Mouse (Mus musculus): Measurements from ENCODE around the gene Atp6v0a4. TPM values are rescaled to one million over a fixed set of nuclear protein-coding genes. Genes with fewer than 3 reads are reported as not detected.

Gene Atp6v0a4
- polyA plus RNA-seq, 1 experiment = 0.48 TPM

DNA sequence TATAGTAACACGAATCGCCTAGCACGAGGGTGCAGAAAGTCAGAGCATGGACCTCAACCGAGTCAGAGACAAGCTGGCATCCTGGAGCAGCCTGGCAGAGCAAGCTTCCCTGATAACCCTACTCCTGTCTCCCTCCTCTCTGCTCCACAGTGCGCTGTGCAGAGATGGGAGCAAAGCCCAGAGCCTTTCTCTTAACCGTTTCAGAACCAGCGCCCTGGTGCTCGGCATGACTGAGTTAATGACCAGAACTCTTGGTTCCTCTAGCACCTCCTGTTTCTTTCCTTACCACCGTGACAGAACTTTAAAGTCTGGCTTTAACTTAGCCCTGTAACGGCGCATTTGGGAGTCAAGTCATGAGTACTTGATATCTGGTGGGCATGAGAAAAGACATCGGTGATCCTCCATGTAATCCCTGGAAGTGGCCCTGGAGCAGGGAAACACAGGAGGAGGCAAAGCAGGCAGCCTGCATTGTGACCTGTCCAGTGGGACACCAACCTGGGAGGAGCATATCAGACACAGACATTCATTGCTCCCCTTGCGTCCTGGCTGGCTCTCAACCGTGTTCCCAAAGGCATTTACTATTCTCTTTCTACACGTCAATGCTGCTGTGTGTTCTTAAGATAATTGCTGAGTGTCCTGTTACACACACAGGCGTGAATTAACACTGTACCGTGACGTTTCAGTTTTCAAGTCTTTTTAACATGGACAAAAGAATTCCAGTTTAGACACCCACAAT lies 747 bp downstream of the Atp6v0a4 start:
- no peak for DNase-seq (ENCODE audit: low read depth)
- no peak for TF ChIP-seq POLR2A (IDR thresholded peaks at IDR 0.05; ENCODE audit: borderline replicate concordance, extremely low read depth, insufficient read depth, insufficient read length, poor library complexity, severe bottlenecking)
- TF ChIP-seq CTCF (IDR thresholded peaks at IDR 0.05; ENCODE audit: borderline replicate concordance, extremely low read depth, insufficient read depth, insufficient read length) = no peak

GRCm38 (mm10) chr6:38122791-38123190 lies 1.6 kb downstream of the Atp6v0a4 start:
- DNase-seq (ENCODE audit: low read depth) = no peak
- TF ChIP-seq CTCF (IDR thresholded peaks at IDR 0.05; ENCODE audit: borderline replicate concordance, extremely low read depth, insufficient read depth, insufficient read length) (no peak), POLR2A (IDR thresholded peaks at IDR 0.05; ENCODE audit: borderline replicate concordance, extremely low read depth, insufficient read depth, insufficient read length, poor library complexity, severe bottlenecking) (no peak)

DNA sequence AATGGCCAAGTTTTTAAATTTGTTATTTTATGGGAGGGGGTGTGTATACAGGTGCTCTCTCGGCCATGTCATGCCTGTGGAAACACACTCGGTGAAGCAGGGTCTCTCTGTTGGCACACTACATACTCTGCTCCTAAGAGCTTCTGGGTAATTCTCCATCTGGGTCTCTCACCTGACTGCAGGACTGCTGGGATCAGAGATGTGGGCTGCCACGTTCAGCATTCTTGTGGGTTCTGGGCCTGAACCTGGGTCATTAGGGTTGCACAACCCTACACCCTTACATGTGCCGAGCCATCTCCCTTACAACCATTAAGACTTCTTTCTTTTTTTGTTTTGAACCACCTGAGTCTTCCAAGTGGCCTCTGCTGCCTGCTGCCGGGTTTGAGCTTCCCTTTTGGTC lies 2.5 kb downstream of the Atp6v0a4 start:
- TF ChIP-seq CTCF (IDR thresholded peaks at IDR 0.05; ENCODE audit: borderline replicate concordance, extremely low read depth, insufficient read depth, insufficient read length) (no peak), POLR2A (IDR thresholded peaks at IDR 0.05; ENCODE audit: borderline replicate concordance, extremely low read depth, insufficient read depth, insufficient read length, poor library complexity, severe bottlenecking) (no peak)
- DNase-seq (ENCODE audit: low read depth) = no peak

- DNase-seq (ENCODE audit: low read depth) = no peak
- no peak for TF ChIP-seq CTCF (IDR thresholded peaks at IDR 0.05; ENCODE audit: borderline replicate concordance, extremely low read depth, insufficient read depth, insufficient read length)
- TF ChIP-seq POLR2A (IDR thresholded peaks at IDR 0.05; ENCODE audit: borderline replicate concordance, extremely low read depth, insufficient read depth, insufficient read length, poor library complexity, severe bottlenecking) = no peak
Measured at GRCm38 (mm10) chr6:38120681-38121371, 3.6 kb downstream of the Atp6v0a4 start.

DNA sequence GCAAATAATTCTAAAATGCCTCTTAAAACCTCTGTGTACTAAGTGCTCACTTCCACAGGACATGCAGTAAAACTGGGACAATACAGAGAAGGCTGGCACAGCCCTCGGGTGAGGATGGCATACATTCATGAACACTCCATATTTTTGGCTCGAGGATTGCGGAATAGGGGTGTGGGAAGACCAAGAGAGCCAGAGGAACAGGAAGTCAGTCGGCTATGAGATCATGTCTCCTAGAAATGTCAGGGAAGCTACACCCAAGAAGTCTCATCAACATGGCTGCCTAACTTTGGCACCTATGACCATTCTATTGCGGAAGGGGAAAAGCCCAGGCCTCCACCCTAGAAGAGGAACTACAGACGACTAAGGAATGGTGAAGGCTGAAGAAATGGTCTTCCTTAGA lies 6.0 kb downstream of the Atp6v0a4 start:
- TF ChIP-seq POLR2A (IDR thresholded peaks at IDR 0.05; ENCODE audit: borderline replicate concordance, extremely low read depth, insufficient read depth, insufficient read length, poor library complexity, severe bottlenecking) (no peak), CTCF (IDR thresholded peaks at IDR 0.05; ENCODE audit: borderline replicate concordance, extremely low read depth, insufficient read depth, insufficient read length) (no peak)
- DNase-seq (ENCODE audit: low read depth) = no peak

DNA sequence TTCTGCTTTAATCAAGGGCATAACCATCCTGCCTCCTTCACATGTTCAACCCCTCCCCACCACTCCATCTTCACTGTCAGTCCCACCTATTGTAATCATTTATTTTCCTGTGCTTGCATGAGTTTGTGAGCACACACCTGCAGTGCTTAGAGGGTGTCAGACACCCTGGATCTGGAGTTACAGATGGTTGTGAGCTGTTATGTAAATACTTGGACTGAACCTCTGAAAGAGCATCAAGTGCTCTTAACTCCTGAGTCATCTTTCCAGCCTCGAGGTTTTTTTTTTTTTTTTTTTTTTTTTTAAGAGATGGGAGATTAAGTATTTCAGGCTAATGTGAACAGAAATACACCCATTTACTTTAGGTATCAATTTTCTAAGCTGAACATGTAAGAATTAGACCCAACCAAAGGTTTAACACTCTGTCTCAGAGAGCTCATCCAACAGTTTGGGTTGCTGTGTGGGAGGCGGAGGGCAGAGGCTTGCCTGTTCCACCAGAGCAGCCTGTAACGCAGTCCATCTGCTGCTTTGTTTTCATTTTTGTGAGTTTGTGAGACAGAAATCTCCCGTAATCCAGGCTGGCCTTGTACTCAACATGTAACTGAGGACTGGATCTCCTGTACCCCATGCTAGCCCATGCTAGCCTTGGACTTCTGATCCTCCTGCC lies 8.1 kb downstream of the Atp6v0a4 start:
- DNase-seq (ENCODE audit: low read depth) = no peak
- TF ChIP-seq CTCF (IDR thresholded peaks at IDR 0.05; ENCODE audit: borderline replicate concordance, extremely low read depth, insufficient read depth, insufficient read length) = no peak
- no peak for TF ChIP-seq POLR2A (IDR thresholded peaks at IDR 0.05; ENCODE audit: borderline replicate concordance, extremely low read depth, insufficient read depth, insufficient read length, poor library complexity, severe bottlenecking)

DNA sequence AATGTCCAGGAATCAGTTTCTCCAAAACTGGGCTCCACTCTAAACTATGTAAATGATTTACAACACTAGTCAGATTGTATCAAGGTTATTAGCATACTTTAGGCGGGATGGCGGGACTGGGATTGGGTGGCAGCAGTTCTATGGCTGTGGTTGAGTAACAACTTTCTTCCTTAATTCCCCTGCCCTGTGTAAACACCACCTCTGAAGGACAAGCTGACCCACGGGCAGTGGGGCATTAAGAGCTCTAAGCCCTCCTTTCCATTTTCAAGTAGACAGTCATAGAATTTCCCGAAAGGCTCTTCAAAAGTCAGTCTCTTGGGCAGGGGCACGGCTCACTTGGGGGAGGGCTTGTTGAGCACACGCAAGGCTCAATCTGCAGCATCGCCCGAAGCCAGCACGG lies 13.5 kb downstream of the Atp6v0a4 start:
- no peak for DNase-seq (ENCODE audit: low read depth)
- TF ChIP-seq CTCF (IDR thresholded peaks at IDR 0.05; ENCODE audit: borderline replicate concordance, extremely low read depth, insufficient read depth, insufficient read length) (no peak), POLR2A (IDR thresholded peaks at IDR 0.05; ENCODE audit: borderline replicate concordance, extremely low read depth, insufficient read depth, insufficient read length, poor library complexity, severe bottlenecking) (no peak)

DNA sequence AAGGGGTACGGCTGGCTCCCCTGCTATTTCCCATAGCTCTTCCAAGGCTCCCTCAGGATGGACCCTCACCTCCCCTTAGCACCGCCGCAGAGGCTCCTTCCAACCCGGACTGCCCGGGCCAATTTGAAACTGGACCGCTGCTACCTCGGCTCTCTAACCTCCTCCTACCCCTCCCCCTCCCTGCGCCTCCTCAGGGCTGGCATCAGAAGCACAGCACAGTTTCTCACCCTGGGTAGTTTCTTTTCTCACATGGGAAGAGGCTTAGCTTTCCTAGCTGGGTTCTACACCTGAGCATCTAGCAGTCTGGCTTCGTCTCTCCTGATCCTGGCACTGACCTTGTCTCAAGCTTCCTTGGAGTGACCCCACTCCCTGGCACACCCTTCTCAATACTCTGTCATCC lies 14.5 kb downstream of the Atp6v0a4 start:
- TF ChIP-seq CTCF (IDR thresholded peaks at IDR 0.05; ENCODE audit: borderline replicate concordance, extremely low read depth, insufficient read depth, insufficient read length) (no peak), POLR2A (IDR thresholded peaks at IDR 0.05; ENCODE audit: borderline replicate concordance, extremely low read depth, insufficient read depth, insufficient read length, poor library complexity, severe bottlenecking) (no peak)
- no peak for DNase-seq (ENCODE audit: low read depth)

DNA sequence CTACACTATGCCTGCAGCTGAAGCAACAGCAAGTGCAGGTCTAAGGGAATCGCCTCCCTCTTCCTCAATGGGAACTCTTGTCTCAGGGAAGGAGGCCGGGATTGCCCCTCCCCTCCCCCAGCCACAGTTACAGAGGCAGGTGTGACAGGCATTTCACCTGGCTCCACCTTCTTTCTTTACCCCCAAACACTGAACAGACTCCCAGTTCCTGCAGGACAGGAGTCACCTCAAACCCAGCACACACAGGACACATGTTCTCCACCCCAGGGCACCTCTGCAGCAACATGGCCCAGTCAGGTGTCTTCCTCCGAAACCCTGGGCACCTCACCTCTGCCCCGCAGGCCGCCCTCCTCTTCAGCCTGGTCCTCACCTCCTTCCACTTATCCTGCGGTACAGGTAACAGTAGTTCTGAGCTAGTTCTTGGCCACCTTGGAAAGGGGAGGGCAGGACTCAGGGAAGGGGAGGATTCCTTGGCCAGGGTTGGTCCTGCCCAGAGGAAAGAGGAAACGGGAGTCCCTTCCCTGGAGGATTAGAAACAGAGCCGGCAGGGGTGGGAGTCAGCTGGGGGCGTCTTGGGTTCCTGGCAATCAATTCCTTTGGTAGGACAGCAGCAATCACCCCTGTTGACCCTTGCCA lies 15.1 kb downstream of the Atp6v0a4 start, which contains the start of gene Tmem213:
Tmem213 (plus strand) TSS at position 96 of the 636 bp plus-strand sequence.
- DNase-seq (ENCODE audit: low read depth) = no peak
- no peak for TF ChIP-seq POLR2A (IDR thresholded peaks at IDR 0.05; ENCODE audit: borderline replicate concordance, extremely low read depth, insufficient read depth, insufficient read length, poor library complexity, severe bottlenecking)
- no peak for TF ChIP-seq CTCF (IDR thresholded peaks at IDR 0.05; ENCODE audit: borderline replicate concordance, extremely low read depth, insufficient read depth, insufficient read length)

- TF ChIP-seq POLR2A (IDR thresholded peaks at IDR 0.05; ENCODE audit: borderline replicate concordance, extremely low read depth, insufficient read depth, insufficient read length, poor library complexity, severe bottlenecking) (no peak), CTCF (IDR thresholded peaks at IDR 0.05; ENCODE audit: borderline replicate concordance, extremely low read depth, insufficient read depth, insufficient read length) (no peak)
- no peak for DNase-seq (ENCODE audit: low read depth)
Measured at GRCm38 (mm10) chr6:38108449-38108848, 15.9 kb downstream of the Atp6v0a4 start.

GRCm38 (mm10) chr6:38105924-38106323 lies 18.5 kb downstream of the Atp6v0a4 start:
- DNase-seq (ENCODE audit: low read depth) = no peak
- TF ChIP-seq CTCF (IDR thresholded peaks at IDR 0.05; ENCODE audit: borderline replicate concordance, extremely low read depth, insufficient read depth, insufficient read length) (no peak), POLR2A (IDR thresholded peaks at IDR 0.05; ENCODE audit: borderline replicate concordance, extremely low read depth, insufficient read depth, insufficient read length, poor library complexity, severe bottlenecking) (no peak)

Data from brain, embryonic 14.5 days (tissue).